Mouse (Mus musculus): Measurements from ENCODE around the gene Olfr761.
"Not testable (repeated sequence)": the region's sequence is repeated elsewhere in the genome, so short reads cannot be mapped to it uniquely, and the experiment has no call there.

Gene Olfr761

GRCm38 (mm10) chr17:37952979-37953378, at the start of gene Olfr761:
Gene Olfr761, minus strand, starts transcription at chr17:37953079.
- CTCF ChIA-PET = interaction anchor here (0.7 kb wide), 1 partner anchor 9 kb away, joined by 10 read pairs; no protein-coding TSS in a partner anchor

GRCm38 (mm10) chr17:37995635-37996307, 42.9 kb upstream of the Olfr761 start:
- CTCF ChIA-PET = no interaction called here

GRCm38 (mm10) chr17:37990453-37990961, 37.6 kb upstream of the Olfr761 start:
- CTCF ChIA-PET = interaction anchor here (0.6 kb wide), 1 partner anchor 368 kb away, joined by 7 read pairs; no protein-coding TSS in a partner anchor

- CTCF ChIA-PET = no interaction called here
Observed at GRCm38 (mm10) chr17:37973591-37973990, 20.7 kb upstream of the Olfr761 start.

GRCm38 (mm10) chr17:37920248-37920647, 32.6 kb downstream of the Olfr761 start, which contains the start of gene Olfr128:
Gene Olfr128, plus strand, starts transcription at chr17:37920548.
- CTCF ChIA-PET = no interaction called here

GRCm38 (mm10) chr17:37906821-37907220, 46.1 kb downstream of the Olfr761 start:
- CTCF ChIA-PET = not testable (repeated sequence)
